Mouse (Mus musculus) spleen, adult 12 weeks (tissue): ENCODE results near the gene 4930524J08Rik.
A peak's percentile ranks its signal among the peaks of the same experiment; 100 is the strongest.

ENCODE experiments used
- DNase-seq: peaks from one replicate; pipeline ENCODE4 v3.0.0; 2022; ENCODE audit warnings: low spot score

Gene 4930524J08Rik

DNA sequence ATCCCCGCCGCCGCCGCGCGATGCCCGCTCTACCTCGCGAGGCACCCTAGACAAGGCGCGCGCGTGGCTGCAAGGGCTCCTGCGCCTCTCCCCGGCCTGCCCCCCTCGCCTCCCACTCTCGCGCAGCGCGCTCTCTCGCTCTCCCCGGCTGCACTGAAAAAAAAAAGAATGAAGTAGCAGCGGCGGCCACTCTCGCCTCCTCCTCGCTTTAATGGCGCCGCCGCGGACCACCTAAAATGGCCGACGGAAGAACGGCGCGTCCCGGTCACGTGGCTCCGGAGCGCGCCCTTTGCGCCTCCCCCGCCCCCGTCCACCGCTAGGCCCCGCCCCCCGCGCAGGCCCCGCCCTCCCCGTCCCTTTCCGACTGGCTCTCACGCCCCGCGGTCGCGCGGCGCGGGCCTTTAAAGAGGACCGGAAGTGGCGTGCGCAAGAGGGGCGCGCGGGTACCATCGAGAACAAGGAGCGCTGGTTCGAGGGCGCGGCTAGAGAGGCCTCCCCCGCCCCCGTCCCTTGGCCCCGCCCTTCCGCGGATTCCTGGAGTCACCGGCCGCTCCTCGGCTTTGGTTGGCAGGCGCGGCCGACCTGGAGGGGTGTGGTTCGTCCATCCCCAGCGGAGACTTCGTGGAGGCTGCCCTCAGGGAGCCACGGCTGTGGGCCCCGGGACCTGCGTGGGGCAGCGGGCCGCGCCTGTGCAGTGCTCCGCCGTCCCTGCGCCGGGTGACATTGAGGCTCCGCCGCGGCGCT, at the start of gene 4930524J08Rik, which contains the start of gene Hnrnpd:
4930524J08Rik (plus strand) TSS at position 363 of the 744 bp plus-strand sequence.
Hnrnpd (minus strand) TSS at position 240 of the 744 bp plus-strand sequence.
- peak; percentile 86 for DNase-seq

DNA sequence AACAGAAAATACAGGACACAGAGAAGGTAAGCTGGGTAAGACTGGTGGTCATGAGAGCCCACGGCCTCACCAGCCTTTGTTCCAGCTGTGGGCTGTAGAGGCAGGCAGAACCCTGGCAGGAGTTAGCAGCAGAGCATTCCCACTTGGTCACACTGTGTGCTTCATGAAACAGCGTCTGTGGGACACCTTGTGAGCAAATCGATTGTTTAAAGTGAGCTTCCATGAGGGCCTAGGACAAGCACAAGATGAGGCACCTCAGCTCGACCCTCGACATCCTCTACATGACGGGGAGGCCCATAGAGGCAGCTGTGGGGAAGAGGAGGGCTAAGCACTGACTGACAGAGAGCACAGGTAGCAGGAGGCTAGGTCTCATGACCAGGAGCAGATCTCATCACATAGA, 47.0 kb upstream of the 4930524J08Rik start:
- no peak for DNase-seq

DNA sequence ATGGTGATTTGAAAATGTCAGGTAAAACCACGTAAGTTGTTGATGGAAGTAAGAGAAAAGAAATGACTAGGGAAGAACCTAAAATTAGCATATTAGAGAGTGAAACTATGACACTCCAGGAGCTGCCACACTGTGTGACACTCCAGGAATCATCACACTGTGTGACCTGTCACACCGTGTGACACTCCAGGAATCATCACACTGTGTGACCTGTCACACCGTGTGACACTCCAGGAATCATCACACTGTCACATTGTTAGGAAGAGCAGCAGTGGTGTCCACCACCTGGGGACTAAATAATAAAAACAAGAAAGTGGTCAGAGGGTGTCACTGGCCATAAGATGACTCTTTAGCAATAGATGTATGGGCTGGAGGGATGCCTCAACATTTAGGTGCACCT, 39.4 kb upstream of the 4930524J08Rik start:
- DNase-seq = no peak

DNA sequence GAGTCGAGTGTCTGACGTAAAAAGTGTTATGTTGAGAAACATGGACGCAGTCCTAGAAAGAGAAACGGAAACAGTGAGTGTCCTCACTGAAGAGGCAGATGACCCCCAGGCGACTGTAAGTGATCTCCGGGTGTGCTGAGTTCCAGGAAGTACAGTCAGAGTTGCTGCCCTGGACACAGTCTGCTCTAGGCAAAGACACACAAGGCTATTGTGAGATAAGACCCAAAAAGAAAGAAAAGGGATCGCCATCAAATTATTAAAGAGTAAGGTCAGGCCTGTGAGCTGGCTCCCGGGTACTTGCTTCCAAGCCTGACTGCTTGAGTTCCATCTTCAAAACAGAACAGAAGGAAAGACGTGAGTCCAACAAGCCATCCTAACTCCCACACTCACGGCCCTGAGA, 37.6 kb upstream of the 4930524J08Rik start:
- no peak for DNase-seq

DNA sequence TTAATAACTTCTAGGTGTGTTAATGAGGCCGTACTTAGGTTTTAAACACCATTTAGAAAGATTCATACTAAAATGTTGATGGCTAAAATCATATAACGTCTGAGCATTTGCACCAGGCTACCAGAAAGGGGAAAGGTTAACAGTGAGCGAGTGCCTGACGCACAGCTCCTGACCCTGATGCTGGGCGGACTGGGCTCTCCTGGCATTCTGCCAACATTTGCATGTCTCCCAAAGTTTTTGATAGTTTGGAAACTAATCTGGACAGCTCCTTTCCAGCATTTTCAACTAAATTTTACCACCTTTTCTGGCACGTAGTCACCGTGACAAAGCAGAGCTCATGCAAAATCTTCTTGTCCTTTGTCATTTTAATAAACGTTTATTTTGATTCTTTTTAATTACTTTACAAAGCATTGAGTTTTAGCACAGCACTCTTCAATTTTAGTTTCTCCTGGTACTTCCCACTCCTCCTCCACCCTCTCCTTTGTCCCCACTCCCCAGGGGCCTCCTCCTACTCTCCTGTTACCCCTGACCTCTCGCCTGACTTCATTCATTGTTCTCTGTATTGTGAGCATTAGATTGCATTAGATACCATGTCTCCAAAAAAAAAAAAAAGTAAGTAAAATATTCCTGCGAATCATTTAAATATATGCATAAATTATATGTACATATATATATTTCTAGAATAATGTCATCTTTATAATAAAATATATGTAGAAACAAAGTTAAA, 36.9 kb upstream of the 4930524J08Rik start:
- DNase-seq = no peak

DNA sequence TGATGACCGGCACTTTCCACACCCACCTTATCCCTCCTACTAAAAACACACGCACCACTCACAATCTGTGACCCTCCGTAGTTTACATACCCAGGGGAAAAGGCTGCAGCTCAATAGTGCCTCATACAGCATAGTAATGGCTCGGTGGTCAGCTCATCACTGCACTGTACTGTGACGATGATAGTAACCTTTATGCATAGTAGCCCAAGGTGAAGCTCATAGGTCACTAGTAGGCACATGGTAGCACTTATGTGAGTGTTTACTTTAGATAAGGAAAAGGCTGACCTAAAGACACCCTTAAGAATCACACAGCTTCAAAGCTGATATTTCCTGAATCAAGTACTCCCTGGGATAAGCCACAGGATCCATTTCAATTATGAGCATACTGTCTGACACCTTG, 26.3 kb upstream of the 4930524J08Rik start:
- DNase-seq = no peak

DNA sequence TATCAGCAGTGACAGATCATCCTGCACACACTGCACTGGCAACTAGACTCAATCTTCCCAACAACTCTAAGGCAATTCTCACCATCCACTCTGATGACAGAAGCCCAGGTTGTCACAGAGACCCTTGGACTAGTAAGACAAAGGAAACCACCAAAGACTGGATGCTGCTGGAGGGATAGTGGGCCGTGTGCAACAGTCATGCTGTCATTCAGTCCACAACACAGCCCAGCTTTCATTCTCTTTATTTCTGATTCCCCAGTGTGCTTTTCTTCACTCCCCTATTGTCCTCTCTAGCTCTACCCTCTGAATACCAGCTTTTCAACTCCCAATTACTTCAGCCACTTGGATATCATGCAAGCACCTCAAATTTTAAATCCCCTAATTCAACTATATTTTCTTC, 25.0 kb upstream of the 4930524J08Rik start:
- no peak for DNase-seq

DNA sequence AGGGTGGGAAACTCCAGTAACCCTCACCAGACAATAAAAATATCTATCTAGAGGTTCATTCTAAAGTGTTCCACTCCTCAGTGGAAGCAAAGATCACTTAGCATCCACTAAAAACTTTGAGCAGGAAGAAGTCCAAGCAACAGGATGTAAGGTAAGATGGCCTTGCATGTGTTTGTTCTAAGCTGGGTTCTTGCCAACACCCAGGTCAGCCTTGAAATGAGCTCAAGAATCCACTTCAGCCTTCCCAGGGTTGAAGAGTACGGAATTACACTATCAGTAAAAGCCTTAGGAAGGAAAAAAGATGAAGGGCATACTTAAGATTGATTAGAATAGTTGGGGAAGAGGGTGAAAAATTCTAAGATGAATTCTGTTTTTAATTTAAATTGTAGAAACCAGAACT, 20.2 kb upstream of the 4930524J08Rik start:
- no peak for DNase-seq

DNA sequence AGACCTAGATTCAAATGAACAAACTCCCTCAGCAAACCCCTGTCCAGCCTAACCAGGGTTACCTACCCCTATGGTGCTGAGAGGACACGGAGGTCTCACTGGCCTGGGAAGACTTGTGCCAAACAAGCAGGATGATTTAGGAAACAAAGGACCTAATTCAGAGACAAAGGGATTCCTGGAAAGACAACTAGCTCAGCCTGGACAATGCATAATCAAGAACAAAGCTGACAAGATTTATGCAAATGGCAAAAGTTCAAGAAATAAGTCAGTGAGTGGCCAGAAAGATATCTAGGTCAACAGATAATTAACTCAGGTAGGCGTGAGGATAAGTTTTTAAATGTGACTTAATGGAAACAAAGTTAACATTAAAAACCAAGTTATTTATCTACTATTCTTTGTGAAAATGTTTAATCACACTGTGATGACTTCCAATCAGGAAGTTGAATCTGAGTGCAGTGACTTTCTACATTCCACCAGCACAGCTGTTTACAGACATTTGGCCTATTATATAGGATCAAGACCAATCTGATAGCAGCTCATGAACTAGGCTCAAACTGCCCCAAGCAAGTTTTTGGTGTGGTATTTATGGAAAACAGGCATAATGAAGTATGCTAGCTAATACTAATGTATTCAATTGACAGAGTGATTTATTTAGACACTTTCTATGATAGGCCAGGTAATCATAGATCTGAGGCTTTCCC, 19.5 kb upstream of the 4930524J08Rik start:
- no peak for DNase-seq

DNA sequence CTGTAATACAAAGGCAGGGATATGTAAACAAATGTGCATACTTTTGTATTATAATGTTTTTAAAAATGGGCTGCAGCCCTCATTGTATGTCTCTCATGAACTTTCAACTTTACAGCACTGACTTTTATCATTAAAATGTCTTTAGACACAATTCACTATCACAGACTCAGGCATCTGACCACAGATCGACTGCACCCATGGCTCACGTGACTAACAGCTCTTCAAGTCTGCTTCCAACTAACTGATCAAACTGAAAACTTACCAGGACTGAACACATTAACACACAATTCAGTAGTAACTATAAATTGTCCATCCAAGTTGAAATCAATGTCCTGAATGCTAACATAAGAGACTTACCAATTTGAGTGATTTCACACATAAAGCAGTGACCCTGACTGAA, 18.9 kb upstream of the 4930524J08Rik start:
- no peak for DNase-seq

DNA sequence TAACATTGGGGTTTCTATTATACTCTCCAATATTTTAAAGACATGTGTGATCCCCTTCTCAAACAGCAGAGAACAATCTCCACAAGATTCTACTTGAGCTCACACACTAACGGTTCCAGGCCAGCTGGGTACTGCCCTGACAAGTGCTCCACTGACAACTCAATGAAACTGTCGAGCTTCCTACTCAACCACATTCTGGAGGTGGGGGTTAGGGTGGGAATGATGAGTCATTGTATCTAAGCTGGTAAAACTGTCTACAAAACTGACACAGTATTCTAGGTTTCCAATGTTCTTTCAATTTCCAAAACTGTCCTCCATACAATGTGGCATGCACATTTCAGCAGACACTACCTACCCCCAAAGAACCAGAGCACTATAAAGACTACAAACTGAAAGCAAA, 4.9 kb upstream of the 4930524J08Rik start:
- DNase-seq = no peak

DNA sequence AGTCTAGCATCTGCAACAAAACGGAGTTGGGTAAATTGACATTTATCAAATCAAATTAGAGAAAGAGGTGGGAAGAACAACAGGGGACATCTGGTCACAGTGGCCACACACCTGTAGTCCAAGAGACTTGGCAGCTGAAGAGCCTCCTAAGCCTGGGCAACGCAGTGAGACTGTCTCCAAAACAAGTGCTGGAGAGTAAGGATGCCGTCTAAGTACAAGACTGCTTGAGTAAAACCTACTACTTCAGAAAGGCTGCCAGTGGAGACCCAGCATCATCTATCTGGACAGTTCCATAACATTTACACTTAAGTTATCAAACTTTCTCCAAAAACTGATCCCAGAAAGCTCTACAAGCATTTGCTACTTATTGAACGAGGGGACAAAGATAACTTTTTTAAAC, 3.8 kb upstream of the 4930524J08Rik start:
- no peak for DNase-seq

DNA sequence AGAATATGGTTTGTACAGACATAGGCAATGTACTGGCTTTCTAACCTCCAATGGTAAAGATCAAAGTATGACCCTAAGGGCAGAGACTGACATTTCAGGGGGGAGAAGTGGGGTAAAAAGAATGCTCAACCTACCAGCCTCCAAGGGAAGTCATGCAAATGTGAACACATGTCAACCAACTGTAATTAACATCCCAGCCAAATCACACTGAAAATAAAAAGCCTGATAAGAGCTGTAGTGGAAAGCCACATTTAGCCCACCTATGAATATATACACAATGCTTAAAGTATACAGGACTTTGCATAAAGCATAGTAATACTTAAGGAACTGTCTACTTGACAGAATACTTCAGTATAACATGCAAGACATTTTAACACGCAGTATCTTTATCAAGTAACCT, 3.1 kb upstream of the 4930524J08Rik start:
- no peak for DNase-seq

DNA sequence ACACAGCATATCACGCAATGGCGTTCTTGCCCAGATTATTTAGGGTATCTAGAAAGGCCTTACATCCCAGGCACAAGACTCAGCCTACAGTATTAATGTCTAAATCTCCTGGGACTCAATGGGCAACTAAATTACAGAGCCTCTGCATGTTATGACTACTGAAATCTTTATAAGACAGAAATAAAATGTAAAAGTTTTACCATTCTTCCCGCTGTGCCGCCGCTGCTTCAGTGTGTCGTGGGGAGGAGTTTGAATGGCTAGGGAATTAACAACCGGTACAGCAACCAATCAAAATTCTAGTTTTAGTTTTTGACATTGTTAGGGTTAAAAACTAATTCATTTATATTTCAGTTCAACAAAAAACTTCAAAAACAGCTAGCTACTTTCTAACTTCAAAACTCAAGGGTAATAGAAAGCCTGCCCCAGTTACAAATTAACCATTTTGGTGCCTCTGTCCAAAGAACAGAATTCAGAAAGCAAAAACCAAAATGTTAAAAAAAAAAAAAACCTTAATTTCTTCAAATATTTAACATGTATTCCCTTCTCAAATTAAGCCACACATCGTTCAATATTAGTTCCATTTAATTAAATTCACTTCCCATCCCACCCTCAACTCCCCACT, 2.4 kb upstream of the 4930524J08Rik start:
- DNase-seq = peak; percentile 8

DNA sequence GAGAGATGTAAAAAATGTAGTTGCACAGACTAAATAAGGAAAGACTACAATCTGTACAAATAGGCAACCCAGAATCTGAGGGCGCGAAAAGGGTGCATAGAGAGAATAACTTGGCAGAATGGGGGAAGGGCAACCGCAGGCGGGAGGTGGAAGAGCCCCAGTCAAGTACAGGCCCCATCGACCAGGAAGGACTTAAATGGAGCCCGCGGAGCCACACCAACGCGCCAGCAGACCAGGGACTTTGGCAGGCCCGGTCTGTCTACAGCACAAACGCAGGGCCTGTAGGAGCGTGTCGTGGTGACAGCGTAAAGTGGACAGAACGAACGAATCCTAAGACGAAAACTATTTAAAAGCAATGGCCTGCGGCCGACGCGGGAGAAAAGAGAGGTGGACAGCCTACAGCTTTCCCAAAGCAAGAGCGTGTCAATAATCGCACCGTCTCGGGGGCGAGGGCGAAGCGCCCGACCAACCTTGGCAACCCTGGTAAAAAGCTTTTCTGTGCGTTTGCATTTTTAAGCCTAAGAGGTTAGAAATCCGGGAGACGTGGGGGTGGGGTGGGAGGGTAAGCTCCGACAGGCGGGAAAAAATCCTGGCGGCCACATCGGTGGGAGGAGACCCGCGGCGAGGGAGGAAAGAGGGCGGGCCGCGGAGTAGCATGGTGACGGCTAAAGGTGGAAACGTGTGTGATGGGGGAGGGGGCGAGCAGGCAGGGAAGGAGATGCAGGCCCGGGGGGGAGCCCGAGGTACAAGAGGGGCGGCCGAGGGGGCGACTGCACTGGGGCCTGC, 1.2 kb upstream of the 4930524J08Rik start:
- peak; percentile 48 for DNase-seq

DNA sequence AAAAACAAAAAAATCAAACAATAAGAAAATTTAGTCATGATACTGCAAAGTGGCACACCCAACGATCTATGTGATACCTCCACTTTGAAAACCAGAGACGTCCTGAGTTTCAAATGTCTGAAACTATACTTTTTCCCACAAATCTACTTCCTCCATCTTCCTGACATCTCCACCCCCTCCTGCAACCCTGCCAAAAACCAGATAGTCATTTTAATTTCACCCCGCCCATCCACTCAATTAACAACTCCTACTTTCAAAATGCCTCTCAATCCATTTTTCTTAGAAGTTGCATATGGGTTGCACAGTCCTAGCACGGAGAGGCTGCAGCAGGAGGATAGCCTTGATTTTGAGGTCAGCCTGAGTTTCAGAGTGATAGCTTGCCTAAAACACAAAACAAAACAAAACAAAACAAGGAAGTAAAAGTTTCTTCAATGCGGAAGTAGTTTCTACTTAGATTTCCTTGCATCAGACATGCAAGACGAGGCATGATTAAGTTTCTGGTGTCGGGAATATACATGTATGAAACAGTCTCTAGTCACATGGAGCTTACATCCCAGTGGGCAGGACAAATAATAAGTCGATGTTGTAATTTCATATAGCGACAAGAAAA, 4.7 kb downstream of the 4930524J08Rik start:
- DNase-seq = no peak

DNA sequence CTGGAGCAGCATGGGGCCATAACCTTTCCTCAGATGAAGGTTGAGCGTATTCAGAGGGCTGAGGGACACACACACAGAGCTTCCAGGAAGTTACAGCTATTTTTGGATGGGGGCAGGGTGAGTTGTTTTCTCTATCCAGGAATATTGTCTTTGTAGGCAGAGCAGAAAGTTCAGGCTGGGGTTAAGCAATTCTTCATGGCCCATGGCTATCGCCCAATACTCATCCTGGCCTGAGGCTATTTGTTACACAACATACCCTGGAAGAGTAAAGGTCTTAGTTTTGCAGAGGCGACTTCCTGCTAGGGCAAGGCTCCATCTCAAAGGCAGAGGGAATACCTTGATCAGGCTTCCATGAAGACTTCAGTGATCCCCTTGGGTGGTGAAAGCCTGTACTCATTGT, 15.3 kb downstream of the 4930524J08Rik start:
- no peak for DNase-seq

DNA sequence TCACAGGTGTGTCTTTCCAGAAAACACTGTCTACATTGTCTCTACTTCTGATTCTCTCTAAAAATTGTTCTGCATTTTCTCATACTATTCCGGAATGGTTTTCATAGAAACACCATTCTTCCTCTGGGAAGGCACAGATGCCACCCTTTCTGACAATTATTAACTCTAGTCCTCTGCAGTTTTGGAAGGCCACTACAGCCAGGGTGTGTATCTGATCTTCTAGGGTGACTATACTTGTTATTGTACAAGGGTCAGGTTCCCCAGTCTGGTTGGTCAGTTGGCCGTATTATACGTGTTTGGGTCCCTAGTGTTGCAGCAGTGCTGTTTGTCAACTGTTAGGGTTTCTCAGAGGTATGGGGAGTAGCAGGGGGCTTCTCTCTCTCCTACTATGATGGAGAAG, 15.8 kb downstream of the 4930524J08Rik start:
- DNase-seq = no peak

DNA sequence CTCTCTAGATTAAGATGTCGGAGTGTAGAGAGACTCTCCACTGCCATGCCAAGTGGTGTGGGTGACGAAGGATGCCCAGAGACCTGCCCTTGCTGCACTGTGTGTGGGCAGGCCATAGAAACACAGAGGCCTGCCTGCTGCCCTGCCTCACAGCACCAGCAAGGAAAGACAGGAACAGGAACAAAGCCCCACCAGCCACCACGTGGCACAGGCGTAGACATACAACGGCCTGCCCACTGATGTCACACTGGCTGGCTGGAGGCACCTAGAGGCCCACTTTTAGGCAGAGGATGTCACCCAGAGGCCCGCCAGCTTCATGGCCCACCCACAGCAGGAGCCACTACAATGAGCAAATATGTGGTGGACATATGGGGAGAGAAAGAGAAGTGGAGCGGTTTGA, 21.2 kb downstream of the 4930524J08Rik start:
- no peak for DNase-seq

DNA sequence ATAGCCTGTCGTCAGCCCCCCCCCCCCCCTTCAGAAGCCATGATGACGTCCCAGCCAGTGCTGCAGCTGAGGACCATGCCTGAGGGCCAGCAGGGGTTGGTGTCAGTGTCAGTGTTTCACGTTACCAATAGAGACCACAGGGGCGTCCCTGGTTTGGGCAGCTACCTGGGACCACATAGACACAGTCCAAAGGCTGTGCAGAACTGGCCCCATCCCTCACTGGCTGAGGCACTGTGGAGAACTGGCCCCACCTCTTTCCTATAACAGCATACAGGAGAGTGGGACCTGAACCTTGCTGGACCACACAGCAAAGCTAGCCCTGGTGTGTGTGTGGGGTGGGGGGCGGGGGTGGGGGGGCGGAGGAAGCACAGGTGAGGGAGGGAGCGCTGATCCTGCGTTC, 21.6 kb downstream of the 4930524J08Rik start:
- DNase-seq = no peak

DNA sequence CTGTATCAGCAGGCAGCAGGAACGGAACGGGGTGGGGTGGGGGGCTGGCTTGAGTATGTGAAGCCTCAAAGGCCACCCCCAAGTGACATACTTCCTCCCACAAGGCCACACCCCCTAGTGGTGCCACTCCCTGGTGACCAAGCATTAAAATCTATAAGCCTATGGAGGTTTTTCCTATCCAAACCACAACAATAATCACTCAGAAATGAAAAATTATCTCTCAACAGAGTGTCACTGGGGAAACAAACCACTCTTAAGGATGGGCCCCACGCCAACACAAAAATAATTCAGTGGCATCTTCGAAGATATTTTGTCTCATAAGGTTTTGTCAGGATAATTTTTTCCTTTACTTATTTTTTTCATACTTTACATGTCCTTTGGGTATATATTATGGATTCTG, 25.0 kb downstream of the 4930524J08Rik start:
- DNase-seq = no peak
